Mouse (Mus musculus): Measurements from ENCODE around the gene C1ql3.

GRCm38 (mm10) chr2:13044555-13044954, 32.9 kb upstream of the C1ql3 start:
- TF ChIP-seq POLR2A (IDR thresholded peaks at IDR 0.05; ENCODE audit: low read depth, low read length) (no peak), CTCF (conservative IDR thresholded peaks at IDR 0.05; ENCODE audit: insufficient read depth, insufficient read length, low read depth, low read length) (no peak)

All from kidney, adult 2 months (tissue).